Mouse (Mus musculus): ENCODE results near the gene Bloc1s3.

Gene Bloc1s3

DNA sequence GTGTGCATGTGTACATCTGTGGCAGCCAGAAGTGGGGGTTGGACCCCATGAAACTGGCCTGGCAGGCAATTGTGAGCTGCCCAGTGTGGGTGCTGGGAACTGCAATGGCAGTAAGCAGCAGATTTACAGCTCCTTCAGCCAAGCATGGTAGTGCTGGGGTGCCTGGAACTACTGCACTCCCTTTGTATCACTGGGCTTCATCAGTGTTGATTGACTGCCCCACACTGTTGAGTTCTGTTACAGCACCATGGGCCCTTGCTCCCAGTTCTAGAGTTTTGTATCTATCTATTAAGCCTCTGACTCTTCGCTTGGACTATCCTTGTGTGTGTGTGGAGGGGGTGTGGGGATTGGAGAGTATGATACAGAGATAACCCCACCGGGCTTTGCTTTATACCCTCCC is 31.1 kb downstream of the Bloc1s3 start:
- no peak for DNase-seq

GRCm38 (mm10) chr7:19473875-19474443 is 34.2 kb downstream of the Bloc1s3 start:
- DNase-seq, result peak; percentile 30 to 52

- DNase-seq, result no peak
These were observed 35.8 kb downstream of the Bloc1s3 start for GRCm38 (mm10) chr7:19472403-19472802.

DNA sequence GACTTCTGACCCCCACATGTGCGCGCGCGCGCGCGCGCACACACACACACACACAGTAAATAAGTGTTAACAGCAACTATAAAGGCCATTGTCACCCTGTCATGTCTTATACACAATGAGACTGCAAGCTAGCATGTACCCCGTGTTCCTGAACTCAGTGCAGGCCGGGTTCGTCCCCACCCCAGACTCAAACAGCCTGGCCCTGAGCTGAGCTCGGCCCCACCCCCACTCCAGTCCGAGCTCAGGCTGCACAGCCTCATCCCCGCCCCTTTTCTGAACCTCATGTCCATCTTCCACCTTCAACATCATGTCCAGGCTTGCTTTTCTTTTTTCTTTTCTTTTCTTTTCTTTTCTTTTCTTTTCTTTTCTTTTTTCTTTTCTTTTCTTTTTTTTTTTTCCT is 37.9 kb downstream of the Bloc1s3 start:
- DNase-seq, result no peak

DNA sequence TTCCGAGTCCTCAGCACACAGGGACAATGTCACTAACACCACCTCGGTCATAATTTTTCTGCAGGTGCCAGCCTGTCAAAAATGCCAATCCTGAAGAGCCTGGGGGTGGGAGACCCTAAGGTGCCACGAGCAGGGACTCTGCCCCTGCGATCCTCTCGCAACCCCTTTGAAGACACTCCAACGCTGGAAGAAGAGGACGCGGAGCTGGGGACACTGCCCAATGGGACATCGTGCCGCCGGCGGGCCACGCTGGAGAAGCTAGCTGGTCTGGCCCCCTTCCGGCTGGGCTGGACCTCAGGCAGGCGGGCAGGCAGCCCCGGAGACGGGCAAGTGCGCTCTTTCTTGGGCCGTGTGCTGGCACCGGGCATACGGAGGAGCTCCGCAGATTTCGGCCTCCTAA is 38.8 kb downstream of the Bloc1s3 start:
- DNase-seq, result no peak

- no peak for DNase-seq
These were observed 39.9 kb downstream of the Bloc1s3 start for GRCm38 (mm10) chr7:19468279-19468678.

DNA sequence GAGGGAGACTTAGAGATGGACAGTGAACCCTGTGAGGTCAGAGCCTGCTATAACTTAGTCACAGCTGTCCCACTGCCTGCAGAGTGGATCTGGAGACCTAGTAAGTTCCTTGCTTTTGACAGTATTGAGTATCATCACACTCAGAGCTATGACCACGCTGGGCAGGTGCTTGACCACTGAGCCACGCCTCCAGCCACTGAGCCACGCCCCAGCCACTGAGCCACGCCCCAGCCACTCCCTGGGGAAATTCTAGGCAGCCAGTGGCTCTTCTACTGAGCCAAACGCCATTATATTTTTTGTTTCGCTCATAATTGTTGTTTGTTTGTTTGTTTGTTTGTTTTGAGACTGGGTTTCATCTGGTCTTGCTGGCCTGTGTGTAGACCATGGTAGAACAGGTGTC is 40.5 kb downstream of the Bloc1s3 start:
- no peak for DNase-seq

GRCm38 (mm10) chr7:19466602-19467145 is 41.5 kb downstream of the Bloc1s3 start:
- no peak for DNase-seq

GRCm38 (mm10) chr7:19464367-19465307 is 43.5 kb downstream of the Bloc1s3 start:
- no peak for DNase-seq

DNA sequence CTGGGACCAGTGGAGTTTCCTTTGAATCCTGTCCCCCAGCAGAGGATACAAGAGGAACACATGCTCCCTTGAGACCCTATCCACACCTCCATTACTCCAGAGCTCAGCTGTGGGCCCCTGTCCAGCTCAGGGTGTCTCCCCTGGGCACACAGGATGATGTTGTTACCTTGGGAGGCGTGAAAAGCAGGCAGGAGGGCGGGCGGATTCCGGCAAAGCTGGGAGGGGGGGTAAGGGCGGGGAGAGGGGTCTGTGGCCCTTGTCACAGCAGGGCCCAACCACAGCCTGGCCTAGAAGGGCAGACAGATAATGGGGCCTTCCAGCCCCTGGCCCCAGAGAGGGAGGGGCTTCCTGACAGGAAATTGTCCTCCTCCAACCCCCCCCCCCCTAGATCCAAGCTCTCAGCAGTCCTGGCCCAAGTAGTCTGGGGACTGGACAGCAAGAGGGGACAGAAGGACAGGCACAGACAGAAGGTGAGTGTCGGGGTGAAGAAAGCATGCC is 45.2 kb downstream of the Bloc1s3 start, which contains the start of gene Exoc3l2:
TSS of gene Exoc3l2 (plus strand) at position 448 of the 498 bp plus-strand sequence.
- DNase-seq, result no peak

DNA sequence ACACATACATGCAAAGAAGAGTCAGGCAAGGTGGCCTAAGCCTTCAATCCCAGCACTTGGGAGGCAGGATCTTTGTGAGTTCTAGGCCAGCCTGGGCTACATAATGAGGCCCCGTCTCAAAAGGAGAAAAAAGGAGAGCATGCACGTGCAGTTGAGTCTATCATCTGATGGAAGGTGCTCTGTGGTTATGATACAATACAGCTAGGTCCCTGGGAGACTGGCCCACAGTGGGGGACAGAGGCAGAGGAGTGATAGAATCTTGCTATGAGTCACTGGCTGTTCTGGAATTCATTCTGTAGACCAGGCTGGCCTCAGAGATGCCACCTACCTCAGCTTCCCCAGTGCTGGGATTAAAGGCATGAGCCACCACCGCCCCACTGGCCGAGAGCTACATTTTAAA is 45.7 kb downstream of the Bloc1s3 start:
- DNase-seq, result no peak

- peak; percentile 52 to 69 for DNase-seq
These were observed 46.7 kb downstream of the Bloc1s3 start for GRCm38 (mm10) chr7:19461488-19461887.

- no peak for DNase-seq
These were observed 47.7 kb downstream of the Bloc1s3 start for GRCm38 (mm10) chr7:19460500-19460899.

DNA sequence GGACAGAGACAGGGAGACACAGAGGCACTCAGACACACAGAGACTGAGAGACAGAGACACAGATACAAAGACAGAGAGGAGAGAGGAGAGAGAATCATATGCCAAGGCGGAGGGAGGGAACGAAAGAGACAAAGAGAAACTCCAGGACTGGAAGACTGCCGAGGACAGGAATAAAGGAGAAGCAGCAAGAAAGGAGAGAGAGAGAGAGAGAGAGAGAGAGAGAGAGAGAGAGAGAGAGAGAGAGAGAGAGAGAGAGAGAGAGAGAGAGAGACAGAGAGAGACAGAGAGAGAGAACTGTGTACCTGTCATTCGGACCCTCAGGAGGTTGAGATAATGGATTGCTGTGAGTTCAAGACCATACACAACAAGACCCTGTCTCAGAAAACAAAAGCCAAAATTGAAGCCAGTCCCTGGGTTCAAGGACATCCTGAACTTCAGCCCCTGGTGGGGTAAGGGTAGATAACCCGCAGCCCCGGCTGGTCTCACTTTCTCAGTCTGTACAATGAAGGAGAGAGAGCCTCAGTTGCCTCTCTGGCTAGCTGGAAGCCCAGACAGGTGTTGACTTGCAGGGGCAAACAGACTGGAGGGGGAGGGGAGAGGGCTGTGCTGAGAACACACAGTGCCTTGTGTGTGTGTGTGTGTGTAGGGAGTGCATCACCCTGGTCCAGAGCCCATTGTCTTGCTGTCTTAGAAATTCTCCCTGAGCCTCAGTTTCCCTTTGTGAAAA is 48.9 kb downstream of the Bloc1s3 start:
- no peak for DNase-seq

- DNase-seq, result peak; percentile 73 to 78
These were observed 49.5 kb downstream of the Bloc1s3 start, which contains the start of gene Mark4 for GRCm38 (mm10) chr7:19458591-19459111. Gene Mark4, minus strand, starts transcription at chr7:19458821.

GRCm38 (mm10) chr7:19458072-19458486 is 50.1 kb downstream of the Bloc1s3 start:
- DNase-seq, result peak; percentile 79 to 85

DNA sequence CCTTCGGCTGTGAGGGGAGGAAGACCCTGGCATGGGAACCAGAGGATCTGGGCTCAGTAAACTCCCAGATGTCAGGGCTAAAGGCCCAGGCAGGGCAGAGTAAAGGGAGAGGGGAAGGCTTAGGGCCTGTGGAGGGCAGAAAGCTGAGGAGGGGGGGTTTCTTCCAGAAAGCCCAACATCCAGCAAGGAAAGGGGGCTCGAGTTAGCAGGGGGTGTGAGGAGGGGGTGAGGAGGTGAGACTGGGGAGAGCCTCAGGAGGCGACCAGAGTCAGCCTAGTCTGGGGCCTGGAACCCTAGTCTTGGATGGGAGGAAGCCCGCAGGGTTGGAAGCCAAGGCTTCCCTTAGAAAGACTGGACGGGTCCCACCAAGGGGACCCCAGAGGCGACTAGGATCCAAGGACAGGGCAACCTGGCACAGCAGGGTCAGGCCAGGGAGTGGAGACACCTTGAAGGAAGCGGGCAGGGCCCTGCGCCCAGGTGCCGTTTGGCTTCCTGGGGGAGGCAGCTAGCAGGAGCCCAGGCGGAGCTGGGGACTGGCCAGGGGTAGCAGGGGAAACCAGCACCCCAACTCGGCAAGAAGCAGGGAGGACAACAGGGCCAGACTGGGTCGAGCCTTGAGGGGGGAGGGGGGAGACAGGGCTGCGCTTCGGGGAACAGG is 50.6 kb downstream of the Bloc1s3 start:
- DNase-seq, result no peak

- DNase-seq, result no peak
These were observed 51.5 kb downstream of the Bloc1s3 start for GRCm38 (mm10) chr7:19456628-19457027.

- DNase-seq, result no peak
These were observed 52.2 kb downstream of the Bloc1s3 start for GRCm38 (mm10) chr7:19455819-19456495.

GRCm38 (mm10) chr7:19455186-19455585 is 53.0 kb downstream of the Bloc1s3 start:
- no peak for DNase-seq

Measured in thymus, postnatal 36 days (tissue).